Mouse (Mus musculus) embryo, embryonic 10.5 days (tissue): ENCODE data around the gene Gm5269.

ENCODE experiments used
- DNase-seq: peaks from one replicate; pipeline ENCODE4 v3.0.0-alpha.2; 2015; ENCODE audit warnings: low spot score

Gene Gm5269

GRCm38 (mm10) chr1:45890173-45890572, at the start of gene Gm5269:
Gene Gm5269, minus strand, starts transcription at chr1:45890273.
- DNase-seq: no peak

- DNase-seq: no peak
These were observed 41.1 kb upstream of the Gm5269 start for GRCm38 (mm10) chr1:45931127-45931526.

- DNase-seq: no peak
These were observed 36.8 kb upstream of the Gm5269 start for GRCm38 (mm10) chr1:45926911-45927310.

GRCm38 (mm10) chr1:45926393-45926763, 36.3 kb upstream of the Gm5269 start, which contains the start of gene Slc40a1:
Gene Slc40a1, minus strand, starts transcription at chr1:45926523.
- DNase-seq: peak; percentile 14

- peak; percentile 88 for DNase-seq
These were observed 35.7 kb upstream of the Gm5269 start for GRCm38 (mm10) chr1:45925500-45926392.

DNA sequence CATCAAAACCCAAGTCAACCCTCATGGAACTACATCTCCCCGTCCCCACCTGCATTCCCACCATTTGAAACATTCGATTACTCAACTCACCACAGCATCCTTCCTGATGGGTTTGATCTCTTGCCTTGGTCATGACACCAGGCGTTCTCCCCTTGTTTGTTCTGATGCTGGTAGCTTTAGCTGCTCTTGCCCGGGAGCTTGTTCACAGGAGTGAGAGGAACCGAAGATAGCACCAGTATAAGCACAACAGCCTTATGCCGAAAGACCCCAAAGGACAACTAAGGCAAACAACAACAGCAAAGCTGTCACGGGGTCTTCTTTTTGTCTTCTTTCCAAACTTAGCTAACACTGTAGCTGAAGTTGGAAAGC, 35.0 kb upstream of the Gm5269 start:
- DNase-seq: no peak

DNA sequence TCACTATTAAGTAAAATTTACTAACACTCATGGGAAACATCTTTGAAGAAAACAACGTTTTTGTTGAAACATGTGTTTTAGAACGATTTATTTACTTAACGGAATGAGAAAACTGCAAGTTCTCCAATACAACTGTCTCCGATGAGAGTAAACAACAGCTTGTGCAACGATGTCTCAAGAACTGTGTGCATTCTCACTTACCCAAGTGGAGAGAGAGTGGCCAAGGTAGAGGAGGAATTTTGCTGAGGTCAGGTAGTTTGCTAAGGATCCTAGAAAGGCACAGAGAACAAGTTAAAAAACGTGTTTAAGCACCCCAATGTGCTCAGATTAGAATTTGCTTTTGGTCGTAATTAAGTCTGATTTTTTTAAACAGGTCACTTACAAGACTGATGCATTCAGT, 34.4 kb upstream of the Gm5269 start:
- DNase-seq: no peak

GRCm38 (mm10) chr1:45923306-45923705, 33.2 kb upstream of the Gm5269 start:
- no peak for DNase-seq

GRCm38 (mm10) chr1:45920703-45921102, 30.6 kb upstream of the Gm5269 start:
- no peak for DNase-seq

DNA sequence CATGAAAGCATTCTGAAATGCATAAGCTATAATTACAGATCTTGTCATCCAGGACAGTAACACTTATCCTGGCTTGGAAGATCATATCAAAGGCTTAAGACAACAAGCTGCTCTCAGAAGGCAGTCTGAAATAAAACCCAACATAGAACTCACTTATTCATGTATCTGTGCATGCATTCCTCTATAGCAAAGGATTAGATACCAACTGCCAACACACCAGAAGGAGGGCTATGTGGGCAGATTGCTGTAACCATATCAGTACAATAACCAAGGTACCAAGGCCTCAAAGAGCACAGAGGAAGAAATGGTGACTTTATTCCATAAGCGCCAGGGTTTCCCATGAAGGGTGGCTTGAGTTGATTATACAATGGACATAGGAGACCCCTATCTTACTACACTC, 29.7 kb upstream of the Gm5269 start:
- no peak for DNase-seq

DNA sequence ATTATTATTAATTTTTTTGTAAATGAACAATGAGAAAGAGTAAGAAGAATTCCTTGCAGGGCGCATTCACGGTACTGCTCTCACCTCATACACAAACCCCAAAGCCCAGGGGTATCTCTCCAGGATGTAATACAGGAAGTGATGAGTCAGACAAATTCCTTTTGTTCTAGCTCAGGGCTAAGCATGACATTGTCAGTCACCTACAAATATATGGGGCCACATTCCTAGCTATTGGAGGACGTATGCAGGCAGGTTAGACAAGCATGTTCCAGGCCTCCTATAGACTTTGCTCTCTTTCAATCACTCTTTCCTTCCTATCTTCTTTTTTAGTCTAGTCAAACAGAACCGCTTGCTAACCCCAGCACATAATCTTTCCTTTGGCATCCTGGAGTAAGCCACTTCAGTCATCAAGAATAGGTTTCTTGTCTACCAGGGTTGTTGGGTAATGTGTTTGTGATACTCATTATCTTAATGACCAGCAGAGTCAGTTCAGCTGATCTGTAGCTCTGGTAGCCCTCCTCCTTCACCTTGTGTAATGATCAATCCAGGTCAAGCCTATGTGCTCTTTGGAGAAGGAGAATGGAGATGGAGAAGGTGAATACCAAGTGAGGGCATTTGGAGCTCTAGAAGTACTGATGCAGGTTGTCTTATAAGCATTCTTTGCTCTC, 27.2 kb upstream of the Gm5269 start:
- no peak for DNase-seq

GRCm38 (mm10) chr1:45916174-45916573, 26.1 kb upstream of the Gm5269 start:
- DNase-seq: no peak

DNA sequence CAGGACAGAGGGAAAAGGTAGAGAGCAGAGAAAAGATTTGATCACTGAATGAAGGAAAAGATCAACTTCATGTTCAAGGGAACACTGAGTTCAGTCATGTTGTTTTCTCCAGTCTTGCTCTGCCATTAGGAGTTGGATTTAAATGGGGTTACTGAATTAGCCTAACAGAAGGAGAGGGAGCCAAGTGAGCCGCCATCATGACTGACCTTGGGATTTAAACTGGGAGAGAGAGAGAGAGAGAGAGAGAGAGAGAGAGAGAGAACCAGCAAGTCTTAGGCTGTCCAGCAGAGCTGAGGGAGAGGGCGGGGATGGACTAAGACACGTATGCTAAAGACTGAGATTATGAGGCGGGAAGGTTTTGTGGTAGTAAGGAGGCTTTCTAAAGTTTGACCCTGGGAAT, 24.2 kb upstream of the Gm5269 start:
- DNase-seq: no peak

DNA sequence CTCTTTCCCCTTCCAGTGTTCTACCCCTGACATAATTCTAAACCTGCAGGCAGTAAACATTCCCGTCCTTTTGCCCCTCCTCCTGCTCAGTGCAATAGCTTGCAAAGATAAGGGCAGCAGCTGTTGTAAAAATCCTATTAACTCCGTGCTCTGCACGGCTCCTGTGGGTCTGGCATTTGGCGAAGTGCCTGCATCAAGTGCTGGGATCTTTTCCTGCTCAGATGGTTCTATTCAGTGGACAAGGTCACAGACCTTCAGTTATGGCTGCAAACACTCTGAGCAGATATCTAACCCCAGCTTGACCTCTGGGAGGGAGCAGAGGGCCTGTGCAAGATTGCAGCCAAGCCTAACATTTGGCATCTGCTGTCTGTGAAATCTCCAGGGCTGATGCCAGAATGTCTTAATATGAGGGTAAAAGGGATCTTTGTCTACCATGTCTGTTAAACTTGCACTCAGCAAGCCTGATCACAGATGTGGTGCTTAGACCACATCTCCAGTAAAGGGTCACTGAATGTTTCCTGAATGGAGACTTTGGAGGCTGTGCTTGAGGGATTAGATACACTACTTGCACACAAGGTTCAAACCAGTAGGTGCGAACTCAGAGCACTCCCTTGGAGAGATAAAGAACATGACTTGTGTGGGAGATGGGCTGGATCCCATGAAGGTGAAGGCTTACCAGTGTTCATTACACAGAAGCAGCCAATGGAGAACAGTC, 15.2 kb upstream of the Gm5269 start:
- peak; percentile 75 for DNase-seq

GRCm38 (mm10) chr1:45904161-45904560, 14.1 kb upstream of the Gm5269 start:
- DNase-seq: no peak

DNA sequence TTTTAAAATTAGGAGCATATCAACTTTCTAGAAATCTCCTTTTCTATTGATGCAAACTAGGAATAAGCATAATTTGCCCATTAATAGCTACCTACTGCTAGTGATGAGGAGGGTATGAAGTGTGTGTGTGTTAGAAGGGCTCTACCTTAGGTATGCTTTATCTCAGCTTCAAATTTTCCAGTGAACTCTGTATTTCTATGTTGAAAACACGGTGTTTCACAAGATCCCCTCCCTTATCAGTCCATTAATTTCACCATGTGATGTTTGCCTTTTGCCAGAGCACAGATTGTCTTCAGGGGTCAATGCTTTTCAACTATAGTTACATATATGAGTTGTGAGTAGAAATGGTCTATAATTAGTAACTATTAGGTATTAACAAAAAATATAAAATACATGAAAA, 8.0 kb upstream of the Gm5269 start:
- DNase-seq: no peak

GRCm38 (mm10) chr1:45894168-45894912, 4.3 kb upstream of the Gm5269 start:
- no peak for DNase-seq

GRCm38 (mm10) chr1:45891986-45892385, 1.9 kb upstream of the Gm5269 start:
- DNase-seq: no peak

GRCm38 (mm10) chr1:45886800-45887199, 3.3 kb downstream of the Gm5269 start:
- no peak for DNase-seq

- DNase-seq: no peak
These were observed 6.7 kb downstream of the Gm5269 start for GRCm38 (mm10) chr1:45883378-45883777.

- DNase-seq: no peak
These were observed 8.0 kb downstream of the Gm5269 start for GRCm38 (mm10) chr1:45882076-45882475.

GRCm38 (mm10) chr1:45881228-45881832, 8.7 kb downstream of the Gm5269 start:
- no peak for DNase-seq
